Mouse (Mus musculus): ENCODE results near the gene Arx. TPM values are rescaled to one million over a fixed set of nuclear protein-coding genes. Genes with fewer than 3 reads are reported as not detected.

Arx gene
- total RNA-seq, 1 experiment: 0.09 TPM

- no peaks in the 10 kb centered on the region for H3K9me3 ChIP-seq (ENCODE audit: control insufficient read depth, insufficient read depth, low read depth, low read length)
- H3K9ac ChIP-seq (ENCODE audit: insufficient read depth, low read depth, low read length, poor library complexity, severe bottlenecking): no peak overlapping the region
- H3K36me3 ChIP-seq (ENCODE audit: control insufficient read depth, insufficient read depth, low read length, poor library complexity, severe bottlenecking): no peaks in the 10 kb centered on the region
- in situ Hi-C loops (cut with MboI; ENCODE audit: low sequenced_read_pairs in 2 of 2, unreplicated experiment in 2 of 2): no loop called here
- no peak for TF ChIP-seq CHD2 (IDR thresholded peaks at IDR 0.05; ENCODE audit: low read depth, low read length)
- H3K27ac ChIP-seq (ENCODE audit: insufficient read depth, low read depth, low read length, poor library complexity, severe bottlenecking): no peak overlapping the region
- DNase-seq (ENCODE audit: low read depth, low spot score): no peak
- peak overlapping the region; percentile 53 to 63 for H3K4me3 ChIP-seq (ENCODE audit: insufficient read depth in 1 of 2, low read depth in 1 of 2, low read length in 2 of 2, poor library complexity in 1 of 2, severe bottlenecking in 1 of 2)
- no peaks in the 10 kb centered on the region for H3K4me1 ChIP-seq (ENCODE audit: control insufficient read depth in 2 of 2, insufficient read depth in 2 of 2, low read length in 2 of 2, poor library complexity in 1 of 2)
Observed at GRCm38 (mm10) chrX:93281028-93281723, 5.1 kb upstream of the Arx start.

GRCm38 (mm10) chrX:93281756-93282155, 4.5 kb upstream of the Arx start:
- in situ Hi-C loops (cut with MboI; ENCODE audit: low sequenced_read_pairs in 2 of 2, unreplicated experiment in 2 of 2): no loop called here
- no peak for TF ChIP-seq MAFK (IDR thresholded peaks at IDR 0.05; ENCODE audit: insufficient read depth, low read depth, low read length)
- H3K9me3 ChIP-seq (ENCODE audit: control insufficient read depth, insufficient read depth, low read depth, low read length): no peaks in the 10 kb centered on the region
- H3K9ac ChIP-seq (ENCODE audit: insufficient read depth, low read depth, low read length, poor library complexity, severe bottlenecking): no peak overlapping the region
- peak overlapping the region; percentile 53 to 63; a peak in 3 of 4 replicates for H3K4me3 ChIP-seq (ENCODE audit: insufficient read depth in 1 of 2, low read depth in 1 of 2, low read length in 2 of 2, poor library complexity in 1 of 2, severe bottlenecking in 1 of 2)
- no peaks in the 10 kb centered on the region for H3K4me1 ChIP-seq (ENCODE audit: control insufficient read depth in 2 of 2, insufficient read depth in 2 of 2, low read length in 2 of 2, poor library complexity in 1 of 2)
- DNase-seq (ENCODE audit: low read depth, low spot score): no peak
- no peaks in the 10 kb centered on the region for H3K36me3 ChIP-seq (ENCODE audit: control insufficient read depth, insufficient read depth, low read length, poor library complexity, severe bottlenecking)
- no peak overlapping the region for H3K27ac ChIP-seq (ENCODE audit: insufficient read depth, low read depth, low read length, poor library complexity, severe bottlenecking)

GRCm38 (mm10) chrX:93285091-93285490, 1.2 kb upstream of the Arx start:
- TF ChIP-seq ZNF384 (IDR thresholded peaks at IDR 0.05; ENCODE audit: low read depth, low read length): no peak
- no peak for TF ChIP-seq ZC3H11A (IDR thresholded peaks at IDR 0.05; ENCODE audit: borderline replicate concordance, low read depth, low read length)
- no peak for TF ChIP-seq CHD2 (IDR thresholded peaks at IDR 0.05; ENCODE audit: low read depth, low read length)
- no peak for TF ChIP-seq HCFC1 (IDR thresholded peaks at IDR 0.05; ENCODE audit: borderline replicate concordance, insufficient read depth, low read length)
- TF ChIP-seq MAFK (IDR thresholded peaks at IDR 0.05; ENCODE audit: insufficient read depth, low read depth, low read length): no peak
- H3K9ac ChIP-seq (ENCODE audit: insufficient read depth, low read depth, low read length, poor library complexity, severe bottlenecking): no peak overlapping the region
- H3K4me3 ChIP-seq (ENCODE audit: insufficient read depth in 1 of 2, low read depth in 1 of 2, low read length in 2 of 2, poor library complexity in 1 of 2, severe bottlenecking in 1 of 2): no peak overlapping the region
- no peak overlapping the region for H3K27ac ChIP-seq (ENCODE audit: insufficient read depth, low read depth, low read length, poor library complexity, severe bottlenecking)
- DNase-seq (ENCODE audit: low read depth, low spot score): no peak
- H3K36me3 ChIP-seq (ENCODE audit: control insufficient read depth, insufficient read depth, low read length, poor library complexity, severe bottlenecking): no peaks in the 10 kb centered on the region
- H3K4me1 ChIP-seq (ENCODE audit: control insufficient read depth in 2 of 2, insufficient read depth in 2 of 2, low read length in 2 of 2, poor library complexity in 1 of 2): no peaks in the 10 kb centered on the region
- in situ Hi-C loops (cut with MboI; ENCODE audit: low sequenced_read_pairs in 2 of 2, unreplicated experiment in 2 of 2): no loop called here
- H3K9me3 ChIP-seq (ENCODE audit: control insufficient read depth, insufficient read depth, low read depth, low read length): no peaks in the 10 kb centered on the region

- Histone ChIP-seq H3K36me3 (ENCODE audit: control insufficient read depth, insufficient read depth, low read length, poor library complexity, severe bottlenecking) (no peaks in the 10 kb centered on the region), H3K9ac (ENCODE audit: insufficient read depth, low read depth, low read length, poor library complexity, severe bottlenecking) (no peak overlapping the region), H3K4me1 (ENCODE audit: control insufficient read depth in 2 of 2, insufficient read depth in 2 of 2, low read length in 2 of 2, poor library complexity in 1 of 2) (no peaks in the 10 kb centered on the region), H3K4me3 (ENCODE audit: insufficient read depth in 1 of 2, low read depth in 1 of 2, low read length in 2 of 2, poor library complexity in 1 of 2, severe bottlenecking in 1 of 2) (peak overlapping the region; percentile 9 to 49; a peak in 2 of 4 replicates), H3K27ac (ENCODE audit: insufficient read depth, low read depth, low read length, poor library complexity, severe bottlenecking) (no peak overlapping the region), H3K9me3 (ENCODE audit: control insufficient read depth, insufficient read depth, low read depth, low read length) (no peaks in the 10 kb centered on the region)
- TF ChIP-seq ZC3H11A (IDR thresholded peaks at IDR 0.05; ENCODE audit: borderline replicate concordance, low read depth, low read length) (no peak), HCFC1 (IDR thresholded peaks at IDR 0.05; ENCODE audit: borderline replicate concordance, insufficient read depth, low read length) (no peak), ZNF384 (IDR thresholded peaks at IDR 0.05; ENCODE audit: low read depth, low read length) (no peak), MAFK (IDR thresholded peaks at IDR 0.05; ENCODE audit: insufficient read depth, low read depth, low read length) (no peak), CHD2 (IDR thresholded peaks at IDR 0.05; ENCODE audit: low read depth, low read length) (no peak)
- DNase-seq (ENCODE audit: low read depth, low spot score): no peak
- in situ Hi-C loops (cut with MboI; ENCODE audit: low sequenced_read_pairs in 2 of 2, unreplicated experiment in 2 of 2): no loop called here
Observed at GRCm38 (mm10) chrX:93288339-93288738, 2.1 kb downstream of the Arx start.

DNA sequence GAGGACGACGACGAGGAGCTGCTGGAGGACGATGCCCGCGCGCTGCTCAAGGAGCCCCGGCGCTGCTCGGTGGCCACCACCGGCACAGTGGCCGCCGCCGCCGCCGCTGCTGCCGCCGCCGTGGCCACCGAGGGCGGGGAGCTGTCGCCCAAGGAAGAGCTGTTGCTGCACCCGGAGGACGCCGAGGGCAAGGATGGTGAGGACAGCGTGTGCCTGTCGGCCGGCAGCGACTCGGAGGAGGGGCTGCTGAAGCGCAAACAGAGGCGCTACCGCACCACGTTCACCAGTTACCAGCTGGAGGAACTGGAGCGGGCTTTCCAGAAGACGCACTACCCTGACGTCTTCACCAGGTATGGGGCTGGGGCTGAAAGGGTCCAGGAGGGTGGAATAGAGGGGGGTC, 2.8 kb downstream of the Arx start:
- H3K4me1 ChIP-seq (ENCODE audit: control insufficient read depth in 2 of 2, insufficient read depth in 2 of 2, low read length in 2 of 2, poor library complexity in 1 of 2): no peaks in the 10 kb centered on the region
- in situ Hi-C loops (cut with MboI; ENCODE audit: low sequenced_read_pairs in 2 of 2, unreplicated experiment in 2 of 2): no loop called here
- no peak overlapping the region for H3K9ac ChIP-seq (ENCODE audit: insufficient read depth, low read depth, low read length, poor library complexity, severe bottlenecking)
- no peak for DNase-seq (ENCODE audit: low read depth, low spot score)
- no peaks in the 10 kb centered on the region for H3K36me3 ChIP-seq (ENCODE audit: control insufficient read depth, insufficient read depth, low read length, poor library complexity, severe bottlenecking)
- H3K4me3 ChIP-seq (ENCODE audit: insufficient read depth in 1 of 2, low read depth in 1 of 2, low read length in 2 of 2, poor library complexity in 1 of 2, severe bottlenecking in 1 of 2): peak overlapping the region in 1 of 2 experiments; percentile 49; a peak in 2 of 4 replicates
- no peak overlapping the region for H3K27ac ChIP-seq (ENCODE audit: insufficient read depth, low read depth, low read length, poor library complexity, severe bottlenecking)
- TF ChIP-seq ZC3H11A (IDR thresholded peaks at IDR 0.05; ENCODE audit: borderline replicate concordance, low read depth, low read length) (no peak), MAFK (IDR thresholded peaks at IDR 0.05; ENCODE audit: insufficient read depth, low read depth, low read length) (no peak), ZNF384 (IDR thresholded peaks at IDR 0.05; ENCODE audit: low read depth, low read length) (no peak)
- no peaks in the 10 kb centered on the region for H3K9me3 ChIP-seq (ENCODE audit: control insufficient read depth, insufficient read depth, low read depth, low read length)
